18 mouse cellular contexts compared by ENCODE assay signal in the genomic region with DNA sequence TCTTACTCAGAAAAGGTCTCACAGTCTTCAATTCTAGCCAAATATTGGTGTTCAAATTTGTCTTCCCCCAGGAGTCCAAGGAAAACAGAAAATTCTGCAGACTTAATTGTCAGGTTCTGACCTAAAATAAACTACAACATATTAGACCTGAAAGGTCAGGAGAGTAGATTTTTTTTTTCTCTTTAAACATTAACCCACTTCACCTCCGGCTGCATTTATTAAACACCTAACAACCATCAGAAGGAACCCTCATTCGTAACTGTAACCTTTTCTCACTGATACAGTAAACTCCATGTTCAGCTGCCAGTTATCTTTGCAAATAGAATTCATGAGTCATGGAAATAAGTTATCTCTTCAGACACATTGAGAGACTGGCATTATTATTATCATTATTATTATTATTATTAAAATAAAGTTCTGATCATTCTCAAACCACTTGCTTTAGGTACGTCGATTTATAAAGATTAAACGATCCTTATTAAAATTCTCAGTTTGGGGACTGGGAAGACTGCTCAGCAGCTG. TPM values are rescaled to one million over a fixed set of nuclear protein-coding genes. Genes with fewer than 3 reads are reported as not detected.
DNase-seq lines count a peak whose midpoint lies in the region; ATAC-seq and TF ChIP-seq lines count a peak whose summit lies in the region.
"Had no signal": no experiment of that assay in that cellular context is flagged by ENCODE, and none has a peak within 500 bp of the region (broad histone marks: within the 10 kb centered on the region; RNA-seq: fewer than 3 reads in every experiment).

No protein-coding gene starts in this region.

- peaks cover 57% of the 10 kb centered on the region for H3K4me1 ChIP-seq in kidney, embryonic 15.5 days
- peaks cover 18 to 46% of the 10 kb centered on the region in 2 experiments for H3K4me1 ChIP-seq in MEL (ENCODE audit: control insufficient read depth in 1 of 2, insufficient read depth in 2 of 2, low read length in 2 of 2)
- H3K4me1 ChIP-seq in liver, embryonic 15.5 days (replicated peaks): peaks cover 65% of the 10 kb centered on the region
- peaks cover 63% of the 10 kb centered on the region for H3K4me1 ChIP-seq in kidney, embryonic 16.5 days (ENCODE audit: insufficient read depth, low read length)

- no peak overlapping the region for H3K4me3 ChIP-seq in kidney, embryonic 15.5 days (replicated peaks)
- 0 out of 4 replicates have a peak overlapping the region, but pooled peaks of 1 of the 2 experiments have one; percentile 1 for H3K4me3 ChIP-seq in MEL (ENCODE audit: control insufficient read depth in 1 of 2, insufficient read depth in 1 of 2, low read depth in 2 of 2, low read length in 2 of 2)
- peak overlapping the region; percentile 75 for H3K4me3 ChIP-seq in liver, embryonic 15.5 days (replicated peaks)
- no peak overlapping the region for H3K4me3 ChIP-seq in kidney, embryonic 16.5 days (ENCODE audit: low read length)
- H3K4me3 ChIP-seq: embryonic facial prominence, embryonic 12.5 days; forebrain, embryonic 12.5 days; midbrain, embryonic 12.5 days; myocyte had no signal

- peaks cover 36% of the 10 kb centered on the region for H3K79me2 ChIP-seq in MEL (ENCODE audit: control insufficient read depth, insufficient read depth, low read length, poor library complexity)

- ATAC-seq in kidney, embryonic 15.5 days (replicated peaks; ENCODE audit: low FRiP score): no peak
- ATAC-seq in liver, embryonic 15.5 days (ENCODE audit: insufficient read depth): no peak
- no peak for ATAC-seq in kidney, embryonic 16.5 days (ENCODE audit: low FRiP score, low TSS enrichment)
- ATAC-seq: hindbrain, embryonic 16.5 days had no signal

- no peak for TF ChIP-seq RAD21 in MEL (IDR thresholded peaks at IDR 0.05; ENCODE audit: low read depth, low read length)

- no peak overlapping the region for H3K27ac ChIP-seq in kidney, embryonic 15.5 days
- H3K27ac ChIP-seq in MEL (ENCODE audit: control insufficient read depth, low read depth, low read length): peak overlapping the region; percentile 99
- H3K27ac ChIP-seq in liver, embryonic 15.5 days (replicated peaks): peak overlapping the region; percentile 94
- no peak overlapping the region for H3K27ac ChIP-seq in kidney, embryonic 16.5 days (ENCODE audit: low read length)
- H3K27ac ChIP-seq: forebrain, embryonic 12.5 days; midbrain, embryonic 12.5 days had no signal

- no peaks in the 10 kb centered on the region for H3K36me3 ChIP-seq in kidney, embryonic 15.5 days
- peaks cover 0 to 43% of the 10 kb centered on the region in 2 experiments; a peak in 2 of 4 replicates for H3K36me3 ChIP-seq in MEL (ENCODE audit: control insufficient read depth in 1 of 2, insufficient read depth in 2 of 2, low read length in 2 of 2)
- H3K36me3 ChIP-seq in liver, embryonic 15.5 days (replicated peaks): peaks cover 13% of the 10 kb centered on the region; the same call in 1 of the 2 replicates
- H3K36me3 ChIP-seq in kidney, embryonic 16.5 days (ENCODE audit: insufficient read depth, low read length): no peaks in the 10 kb centered on the region
- H3K36me3 ChIP-seq: embryonic facial prominence, embryonic 12.5 days; forebrain, embryonic 12.5 days; midbrain, embryonic 12.5 days had no signal

- H3K4me2 ChIP-seq in kidney, embryonic 15.5 days: no peak overlapping the region
- peak overlapping the region; percentile 97 for H3K4me2 ChIP-seq in liver, embryonic 15.5 days
- H3K4me2 ChIP-seq in kidney, embryonic 16.5 days (replicated peaks; ENCODE audit: low read depth, low read length): no peak overlapping the region
- H3K4me2 ChIP-seq: embryonic facial prominence, embryonic 12.5 days; forebrain, embryonic 12.5 days; midbrain, embryonic 12.5 days had no signal

- H3K27me3 ChIP-seq in kidney, embryonic 15.5 days: no peaks in the 10 kb centered on the region
- H3K27me3 ChIP-seq in MEL (ENCODE audit: control insufficient read depth in 1 of 2, insufficient read depth in 2 of 2, low read length in 2 of 2): no peaks in the 10 kb centered on the region
- H3K27me3 ChIP-seq in liver, embryonic 15.5 days: no peaks in the 10 kb centered on the region
- no peaks in the 10 kb centered on the region for H3K27me3 ChIP-seq in kidney, embryonic 16.5 days (ENCODE audit: insufficient read depth, low read length)
- H3K27me3 ChIP-seq: embryonic facial prominence, embryonic 12.5 days; forebrain, embryonic 12.5 days had no signal

- no peak overlapping the region for H3K9ac ChIP-seq in kidney, embryonic 15.5 days
- peak overlapping the region; percentile 53 for H3K9ac ChIP-seq in MEL (ENCODE audit: control insufficient read depth, low read depth, low read length, poor library complexity, severe bottlenecking)
- peak overlapping the region; percentile 87 for H3K9ac ChIP-seq in liver, embryonic 15.5 days
- H3K9ac ChIP-seq in kidney, embryonic 16.5 days (replicated peaks; ENCODE audit: low read length): no peak overlapping the region
- H3K9ac ChIP-seq: embryonic facial prominence, embryonic 12.5 days; forebrain, embryonic 12.5 days; midbrain, embryonic 12.5 days had no signal

- no peak for TF ChIP-seq CTCF in MEL (IDR thresholded peaks at IDR 0.05 in 2 of 3, conservative IDR thresholded peaks at IDR 0.05 in 1 of 3; ENCODE audit: control insufficient read depth in 1 of 3, insufficient read depth in 1 of 3, low read depth in 2 of 3, low read length in 3 of 3, poor library complexity in 1 of 3, severe bottlenecking in 1 of 3)

- 77% methylated on average over 5 of the region's 5 CpGs for WGBS in kidney, embryonic 15.5 days
- 35% methylated on average over 5 of the region's 5 CpGs for WGBS in liver, embryonic 15.5 days (ENCODE audit: insufficient replicate concordance)
- 72% methylated on average over 5 of the region's 5 CpGs for WGBS in kidney, embryonic 16.5 days

- no peaks in the 10 kb centered on the region for H3K9me3 ChIP-seq in kidney, embryonic 15.5 days (replicated peaks)
- no peaks in the 10 kb centered on the region for H3K9me3 ChIP-seq in MEL (replicated peaks; ENCODE audit: insufficient read depth, low read length)
- no peaks in the 10 kb centered on the region for H3K9me3 ChIP-seq in liver, embryonic 15.5 days (replicated peaks)
- H3K9me3 ChIP-seq in kidney, embryonic 16.5 days (ENCODE audit: low read length): no peaks in the 10 kb centered on the region
- H3K9me3 ChIP-seq: embryonic facial prominence, embryonic 12.5 days; forebrain, embryonic 12.5 days; midbrain, embryonic 12.5 days had no signal

- peak; percentile 64 for DNase-seq in kidney, adult 9 months
- DNase-seq in MEL (ENCODE audit: low read depth, low spot score): peak; percentile 68
- peak; percentile 45 for DNase-seq in c-Kit-positive CD71-positive TER-119-negative erythroid progenitor cells, embryonic 14.5 days (ENCODE audit: low read depth)
- DNase-seq in frontal cortex, adult 2 months (ENCODE audit: extremely low spot score in 1 of 2, low spot score in 1 of 2): no peak
- no peak for DNase-seq in cerebellum, adult 9-11 months
- DNase-seq: adrenal gland, postnatal 14 days; heart, postnatal 36 days; lung, adult 18-20 months; right cerebral cortex, adult 18-20 months; thymus, postnatal 25 days had no signal

- peak; percentile 87 to 94 for TF ChIP-seq EP300 in MEL (IDR thresholded peaks at IDR 0.05; ENCODE audit: low read depth in 1 of 2, low read length in 2 of 2)

- TF ChIP-seq POLR2A in MEL (IDR thresholded peaks at IDR 0.05; ENCODE audit: control insufficient read depth in 1 of 2, insufficient read depth in 1 of 2, low read depth in 1 of 2, low read length in 2 of 2, poor library complexity in 1 of 2): no peak

TF ChIP-seq in MEL, 35 proteins besides CTCF, POLR2A, EP300 and RAD21:
- TF ChIP-seq TAL1 (IDR thresholded peaks at IDR 0.05; ENCODE audit: low read length) (peak; percentile 76), USF2 (IDR thresholded peaks at IDR 0.05; ENCODE audit: borderline replicate concordance in 1 of 2, insufficient read depth in 1 of 2, low read depth in 1 of 2, low read length in 2 of 2) (no peak), RCOR1 (IDR thresholded peaks at IDR 0.05; ENCODE audit: low read depth, low read length) (peak; percentile 65; the same call in 1 of the 2 replicates), ZNF384 (IDR thresholded peaks at IDR 0.05; ENCODE audit: low read depth, low read length) (peak; percentile 37; the same call in 1 of the 2 replicates), TCF12 (IDR thresholded peaks at IDR 0.05; ENCODE audit: low read depth, low read length) (peak; percentile 94), ETS1 (IDR thresholded peaks at IDR 0.05; ENCODE audit: low read depth, low read length) (peak; percentile 97), MAFK (IDR thresholded peaks at IDR 0.05; ENCODE audit: borderline replicate concordance, low read depth, low read length) (peak; percentile 71; the same call in 1 of the 2 replicates), MYC (IDR thresholded peaks at IDR 0.05; ENCODE audit: low read depth, low read length) (0 out of 2 replicates have a peak, but pooled peaks have one; percentile 34), GATA1 (IDR thresholded peaks at IDR 0.05; ENCODE audit: low read depth, low read length) (peak; percentile 91), NELFE (IDR thresholded peaks at IDR 0.05; ENCODE audit: low read depth, low read length) (no peak), SIN3A (IDR thresholded peaks at IDR 0.05; ENCODE audit: low read length) (peak; percentile 70), SMC3 (IDR thresholded peaks at IDR 0.05; ENCODE audit: low read depth, low read length) (no peak)

RNA-seq across cellular contexts. Expression of gene Usp46, which starts 4.9 kb away (rescaled TPM):
- 28.4 and 29.4 TPM in 2 replicates for polyA plus RNA-seq in kidney, embryonic 15.5 days (2015; fragmentation: Nextera tagmentation; extraction: Ambion mirVana)
- 12.9 and 14.5 TPM in 2 replicates for total RNA-seq in MEL (2012; rRNA removed)
- polyA plus RNA-seq in MEL (2012; ENCODE audit: insufficient read depth in 1 of 2, insufficient read length in 2 of 2, low read depth in 1 of 2, low replicate concordance in 2 of 2, missing spikeins in 1 of 2): 10 to 100 TPM in 1 of 2 experiments, not detected in 1; 23.6 TPM
- 19.6 and 20.9 TPM in 2 replicates for polyA plus RNA-seq in liver, embryonic 15.5 days (2015; fragmentation: Nextera tagmentation; extraction: Ambion mirVana)
- polyA plus RNA-seq in frontal cortex, adult 2 months (2012; rRNA removed): 77.2 and 80.6 TPM in 2 replicates
- 27.3 and 30.4 TPM in 2 replicates for polyA plus RNA-seq in kidney, embryonic 16.5 days (2015; fragmentation: Nextera tagmentation; extraction: Ambion mirVana)

Comparison
In these comparisons a context has a peak if more than half of its experiments do, and no peak if none do; other contexts are left out.
1. DNase-seq: peak in kidney, adult 9 months (single experiment), MEL (single experiment) and c-Kit-positive CD71-positive TER-119-negative erythroid progenitor cells, embryonic 14.5 days (single experiment); none in frontal cortex, adult 2 months (0 of 2) and cerebellum, adult 9-11 months (single experiment).
2. H3K27ac ChIP-seq: peak in MEL (single experiment) and liver, embryonic 15.5 days (single experiment); none in kidney, embryonic 15.5 days (single experiment) and kidney, embryonic 16.5 days (single experiment).
3. H3K9ac ChIP-seq: peak in MEL (single experiment) and liver, embryonic 15.5 days (single experiment); none in kidney, embryonic 15.5 days (single experiment) and kidney, embryonic 16.5 days (single experiment).